Mouse (Mus musculus) liver, postnatal 0 days (tissue): ENCODE measurements around the gene Zfp568.

ENCODE experiments used
- CTCF ChIP-seq: sonication (generic); IDR thresholded peaks from 2 replicates; pipeline ENCODE4 v1.5.1; 2016; ENCODE audit warnings: antibody characterized with exemption, low read depth
- EP300 ChIP-seq: IDR thresholded peaks from 2 replicates; pipeline ENCODE4 v1.6.1; 2016; ENCODE audit warnings: antibody characterized with exemption, low read depth, mild to moderate bottlenecking

DNA sequence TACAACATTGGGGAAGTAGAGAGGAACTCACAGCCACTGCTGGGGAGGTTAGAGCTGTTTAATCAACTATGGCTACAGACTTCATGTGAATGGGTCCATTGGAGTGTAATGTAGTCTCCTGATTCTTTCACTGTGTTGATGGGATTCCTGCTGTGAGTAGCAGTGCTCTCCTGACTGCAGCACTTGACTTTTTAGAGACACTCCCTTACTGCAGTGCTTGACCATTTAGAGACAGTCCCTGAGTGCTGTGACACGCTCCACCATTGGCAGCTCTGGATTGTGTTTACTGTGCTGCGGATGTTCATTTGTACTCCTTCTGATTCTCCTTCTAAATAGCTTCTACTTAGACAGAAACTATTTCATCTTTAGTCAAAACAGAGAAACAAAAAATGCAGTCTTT lies 41.0 kb upstream of the Zfp568 start:
- TF ChIP-seq CTCF = no peak
- no peak for TF ChIP-seq EP300
